Mouse (Mus musculus) lung, adult 2 months (tissue): ENCODE measurements around the gene Fbln5.

Source experiments
- CTCF ChIP-seq: fragments of 200-500 bp; IDR thresholded peaks from 2 replicates; pipeline ENCODE4 v1.5.1; 2011; ENCODE audit warnings: mild to moderate bottlenecking, low read length, control low read depth; ENCODE audit not compliant: insufficient read depth
- POLR2A ChIP-seq: fragments of 200-500 bp; IDR thresholded peaks from 2 replicates; pipeline ENCODE4 v1.6.1; 2011; ENCODE audit warnings: low read depth, mild to moderate bottlenecking, control low read depth, low read length, borderline replicate concordance; ENCODE audit errors: extremely low read depth

DNA sequence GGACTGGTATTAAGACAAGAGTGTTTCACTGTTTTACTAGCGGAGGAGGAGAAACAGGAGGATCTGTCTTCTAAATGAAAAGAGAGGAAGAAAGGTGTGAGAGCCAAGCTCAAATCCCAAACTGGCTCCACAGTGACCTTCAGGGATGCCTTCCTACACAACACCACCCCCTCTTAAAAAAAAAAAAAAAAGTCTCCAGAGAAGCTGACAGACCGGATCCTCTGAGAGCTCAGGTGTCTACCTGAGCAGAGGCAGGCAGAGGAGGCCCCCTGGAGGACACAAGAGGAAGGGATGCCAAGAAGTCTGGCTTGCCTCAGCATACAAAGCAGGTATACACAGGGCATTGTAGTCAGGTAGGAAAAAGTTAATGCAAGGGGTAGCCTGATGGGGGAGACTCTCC, 36.1 kb downstream of the Fbln5 start:
- TF ChIP-seq POLR2A (no peak), CTCF (peak; percentile 65)
